Mouse (Mus musculus) MEL (cell line): ENCODE data around the gene Grrp1.

Experiments used
- CHD2 ChIP-seq: IDR thresholded peaks from 2 replicates; pipeline ENCODE4 v1.6.1; 2011; ENCODE audit warnings: low read length, improper control_type of control experiment
- CTCF ChIP-seq, 3 experiments: IDR thresholded peaks in 2 of 3; conservative IDR thresholded peaks in 1 of 3; 2 replicates each; pipeline ENCODE4 v1.5.1; 2011 to 2012; ENCODE audit warnings: low read length in 3 of 3, low read depth in 2 of 3, mild to moderate bottlenecking in 2 of 3, improper control_type of control experiment in 1 of 3, inconsistent platforms in 1 of 3, mixed read lengths in 1 of 3, moderate library complexity in 1 of 3; ENCODE audit not compliant: control insufficient read depth in 1 of 3, insufficient read depth in 1 of 3, poor library complexity in 1 of 3, severe bottlenecking in 1 of 3
- ELF1 ChIP-seq: IDR thresholded peaks from 2 replicates; pipeline ENCODE4 v1.6.1; 2014; ENCODE audit warnings: low read depth, mild to moderate bottlenecking, inconsistent platforms, low read length, improper control_type of control experiment, moderate library complexity
- USF2 ChIP-seq, 2 experiments: IDR thresholded peaks; 2 replicates each; pipeline ENCODE4 v1.6.1; 2011 to 2012; ENCODE audit warnings: improper control_type of control experiment in 2 of 2, low read length in 2 of 2, borderline replicate concordance in 1 of 2, inconsistent platforms in 1 of 2, low read depth in 1 of 2, mild to moderate bottlenecking in 1 of 2; ENCODE audit not compliant: insufficient read depth in 1 of 2

DNA sequence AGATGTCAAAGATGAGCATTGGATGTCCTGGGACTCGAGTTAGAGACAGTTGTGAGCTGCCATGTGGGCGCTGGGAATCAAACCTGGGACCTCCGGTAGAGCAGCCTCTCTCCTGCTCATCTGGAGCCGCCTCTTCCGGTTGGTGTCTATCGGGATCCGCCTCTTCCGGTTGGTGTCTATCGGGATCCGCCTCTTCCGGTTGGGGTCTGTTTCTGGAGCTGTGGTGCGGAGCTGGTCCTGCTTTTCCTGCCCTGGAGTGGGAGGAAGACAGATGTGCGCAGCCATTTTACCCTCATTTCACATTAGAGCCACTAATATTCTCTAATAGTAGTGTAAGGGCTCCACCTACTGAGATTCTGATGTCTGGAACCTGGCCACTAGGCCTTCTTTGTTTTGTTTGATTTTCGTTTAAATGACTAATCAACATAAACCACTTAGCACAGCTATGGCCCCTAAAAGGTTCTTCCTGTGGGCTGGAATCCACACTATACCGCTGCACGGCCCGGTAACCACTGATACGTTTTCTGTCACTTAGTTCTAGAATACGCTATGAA lies 14.3 kb upstream of the Grrp1 start:
- peak in 1 of 3 experiments; percentile 2; a peak in 1 of 6 replicates for TF ChIP-seq CTCF (IDR thresholded peaks at IDR 0.05 in 2 of 3, conservative IDR thresholded peaks at IDR 0.05 in 1 of 3; ENCODE audit: control insufficient read depth in 1 of 3, insufficient read depth in 1 of 3, low read depth in 2 of 3, low read length in 3 of 3, poor library complexity in 1 of 3, severe bottlenecking in 1 of 3)
- no peak for TF ChIP-seq ELF1
- TF ChIP-seq USF2 (IDR thresholded peaks at IDR 0.05; ENCODE audit: borderline replicate concordance in 1 of 2, insufficient read depth in 1 of 2, low read depth in 1 of 2, low read length in 2 of 2): no peak
- TF ChIP-seq CHD2: no peak
